Mouse (Mus musculus) hindlimb bud, embryonic 11.5 days (tissue): Measurements from ENCODE around the gene Uqcrc1.
A peak's percentile ranks its signal among the peaks of the same experiment; 100 is the strongest.

Experiments used
- DNase-seq: peaks from one replicate; pipeline ENCODE4 v3.0.0-alpha.2; 2012; ENCODE audit warnings: low read depth, low spot score; ENCODE audit errors: extremely low spot score

Gene Uqcrc1

DNA sequence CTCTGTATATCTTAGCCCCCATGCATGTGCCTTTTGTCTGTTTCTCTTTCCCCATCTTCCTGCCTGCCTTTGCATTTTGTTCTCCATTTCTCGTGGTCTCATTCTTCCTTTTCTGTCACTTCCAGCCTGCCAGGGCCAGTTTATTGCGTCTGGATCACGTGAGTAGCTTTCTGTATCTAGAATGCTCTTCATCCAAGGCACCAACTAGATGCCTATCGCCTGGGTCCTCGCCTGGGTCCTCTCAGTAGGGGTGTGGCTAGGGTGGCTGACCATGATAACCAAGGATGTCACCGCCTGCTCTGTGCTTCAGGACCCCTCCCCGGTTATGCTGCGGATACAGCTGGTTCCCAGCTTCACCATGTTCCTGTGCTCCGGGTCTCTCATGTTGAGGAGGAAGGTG lies 46.8 kb downstream of the Uqcrc1 start:
- DNase-seq: no peak

DNA sequence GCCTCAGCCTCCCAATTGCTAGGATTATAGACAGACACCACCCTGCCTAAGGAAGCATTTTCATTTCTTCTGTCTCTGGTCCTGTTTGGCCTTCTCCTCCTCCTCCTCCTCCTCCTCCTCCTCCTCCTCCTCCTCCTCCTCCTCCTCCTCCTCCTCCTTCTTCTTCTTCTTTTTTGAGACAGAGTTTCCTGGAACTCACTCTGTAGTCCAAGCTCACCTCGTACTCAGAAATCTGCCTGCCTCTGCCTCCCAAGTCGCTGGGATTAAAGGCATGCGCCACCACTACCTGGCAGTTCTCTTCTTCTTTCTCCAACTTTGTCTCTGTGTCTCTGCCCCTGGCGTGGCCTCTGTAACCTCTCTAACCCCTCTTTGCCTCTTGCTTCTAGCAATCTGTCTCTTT lies 49.3 kb downstream of the Uqcrc1 start, which contains the start of gene Ucn2:
Ucn2 (plus strand) TSS at position 301 of the 400 bp plus-strand sequence.
- no peak for DNase-seq

GRCm38 (mm10) chr9:108987704-108988350 lies 51.4 kb downstream of the Uqcrc1 start:
- DNase-seq: no peak

- no peak for DNase-seq
Measured at GRCm38 (mm10) chr9:108989802-108990461, 53.5 kb downstream of the Uqcrc1 start.

- peak; percentile 8 for DNase-seq
Measured at GRCm38 (mm10) chr9:108990462-108990820, 54.0 kb downstream of the Uqcrc1 start.

- peak; percentile 98 for DNase-seq
Measured at GRCm38 (mm10) chr9:108991428-108992084, 55.1 kb downstream of the Uqcrc1 start, which contains the start of gene Pfkfb4. TSS of gene Pfkfb4 (plus strand) at chr9:108991778.

- DNase-seq: no peak
Measured at GRCm38 (mm10) chr9:108992085-108992469, 55.6 kb downstream of the Uqcrc1 start.

- DNase-seq: no peak
Measured at GRCm38 (mm10) chr9:108992620-108993361, 56.4 kb downstream of the Uqcrc1 start.

- no peak for DNase-seq
Measured at GRCm38 (mm10) chr9:108996411-108996810, 60.0 kb downstream of the Uqcrc1 start.

DNA sequence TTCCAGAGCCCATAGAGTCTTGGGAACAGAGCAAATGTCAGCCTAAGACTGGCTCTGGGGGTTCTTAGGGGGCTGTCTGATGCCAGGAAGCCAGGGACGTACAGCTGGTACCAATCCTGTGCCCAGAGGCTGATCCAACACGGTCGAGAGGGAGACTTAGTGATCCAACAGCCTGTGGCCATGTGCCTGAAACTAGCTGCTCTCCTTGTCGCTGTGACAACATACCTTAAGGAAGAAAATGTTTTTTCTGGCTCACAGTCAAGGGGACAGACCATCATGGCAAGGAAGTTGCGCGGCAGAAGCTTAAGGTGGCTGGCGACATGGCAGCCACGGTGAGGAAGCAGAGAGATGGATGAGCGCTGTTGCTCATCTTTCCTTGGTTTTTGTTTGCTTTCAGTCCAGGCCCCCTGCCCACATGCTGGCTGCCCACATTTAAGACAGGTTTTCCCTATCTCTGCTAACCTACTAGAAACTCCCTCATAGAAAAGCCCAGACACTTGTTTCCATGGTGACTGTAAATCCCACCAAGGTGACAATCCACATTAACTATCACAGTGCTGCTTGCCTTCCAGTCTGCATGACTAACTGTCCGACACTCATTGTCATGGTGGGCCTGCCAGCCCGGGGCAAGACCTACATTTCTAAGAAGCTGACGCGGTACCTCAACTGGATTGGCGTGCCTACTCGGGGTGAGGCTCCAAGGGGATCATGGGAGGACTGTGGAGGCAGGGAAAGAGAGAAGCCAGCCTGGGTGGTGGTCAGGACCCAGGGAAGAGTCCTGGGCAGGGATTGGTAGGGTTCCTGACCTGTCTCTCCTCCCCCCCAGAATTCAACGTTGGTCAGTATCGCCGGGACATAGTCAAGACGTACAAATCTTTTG lies 62.1 kb downstream of the Uqcrc1 start:
- DNase-seq: no peak

- no peak for DNase-seq
Measured at GRCm38 (mm10) chr9:108999167-108999526, 62.7 kb downstream of the Uqcrc1 start.
